Mouse (Mus musculus): ENCODE results near the gene Dctn2.

DNA sequence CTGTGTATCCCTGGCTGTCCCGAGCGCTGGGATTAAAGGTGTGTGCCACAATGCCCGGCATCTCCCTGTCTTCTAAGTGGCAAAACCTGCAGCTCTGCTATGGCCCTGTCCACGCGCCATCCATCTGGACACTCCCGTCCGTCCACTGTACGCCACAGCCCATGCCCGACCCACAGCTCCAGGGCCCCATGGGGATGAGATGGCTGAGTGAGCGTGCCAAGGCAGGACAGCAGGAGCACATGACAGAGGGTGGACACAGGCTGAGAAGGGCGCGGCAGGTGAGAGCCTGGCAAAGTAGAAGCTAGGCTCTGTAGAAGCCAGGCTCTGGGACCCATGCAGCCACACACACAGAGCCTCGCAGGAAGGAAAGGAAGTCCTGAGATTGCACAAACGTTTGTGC, 34.4 kb upstream of the Dctn2 start:
- no peak for TF ChIP-seq POLR2A (IDR thresholded peaks at IDR 0.05; ENCODE audit: low read depth, low read length)
- no peak for TF ChIP-seq E2F4 (IDR thresholded peaks at IDR 0.05; ENCODE audit: insufficient replicate concordance, low read depth, low read length)
- TF ChIP-seq CTCF (conservative IDR thresholded peaks at IDR 0.05 in 1 of 2, IDR thresholded peaks at IDR 0.05 in 1 of 2; ENCODE audit: low read depth in 2 of 2, low read length in 2 of 2): no peak
- no peak for TF ChIP-seq KAT2A (IDR thresholded peaks at IDR 0.05; ENCODE audit: insufficient replicate concordance, low read length)
- no peak for TF ChIP-seq SMC3 (IDR thresholded peaks at IDR 0.05; ENCODE audit: low read depth, low read length)
- TF ChIP-seq HCFC1 (IDR thresholded peaks at IDR 0.05; ENCODE audit: low read depth, low read length): no peak
- no peak for TF ChIP-seq EP300 (IDR thresholded peaks at IDR 0.05; ENCODE audit: low read length)
